Mouse (Mus musculus): Measurements from ENCODE around the gene Gpc6. TPM values are rescaled to one million over a fixed set of nuclear protein-coding genes. Genes with fewer than 3 reads are reported as not detected.

The Gpc6 gene
- polyA plus RNA-seq, 1 experiment from 2014 or later = 37.7 TPM

GRCm38 (mm10) chr14:117379979-117380378 is 454.9 kb downstream of the Gpc6 start:
- Histone ChIP-seq H3K9me3 (replicated peaks) (no peaks in the 10 kb centered on the region), H3K27me3 (ENCODE audit: low read depth, poor library complexity, severe bottlenecking) (no peaks in the 10 kb centered on the region), H3K36me3 (no peaks in the 10 kb centered on the region), H3K27ac (replicated peaks) (no peak overlapping the region), H3K4me3 (no peak overlapping the region), H3K4me1 (peaks cover 29% of the 10 kb centered on the region)
- no peak for DNase-seq (ENCODE audit: low spot score)
- 73% methylated on average over 6 of the region's 6 CpGs for WGBS

GRCm38 (mm10) chr14:117383188-117383587 is 458.1 kb downstream of the Gpc6 start:
- Histone ChIP-seq H3K4me1 (peaks cover 23% of the 10 kb centered on the region), H3K4me3 (no peak overlapping the region), H3K27me3 (ENCODE audit: low read depth, poor library complexity, severe bottlenecking) (no peaks in the 10 kb centered on the region), H3K36me3 (no peaks in the 10 kb centered on the region), H3K27ac (replicated peaks) (no peak overlapping the region), H3K9me3 (replicated peaks) (no peaks in the 10 kb centered on the region)
- 58% methylated on average over 7 of the region's 7 CpGs for WGBS
- DNase-seq (ENCODE audit: low spot score) = peak; percentile 29

- no peaks in the 10 kb centered on the region for H3K9me3 ChIP-seq (replicated peaks)
- H3K4me1 ChIP-seq = peaks cover 23% of the 10 kb centered on the region
- no peak overlapping the region for H3K27ac ChIP-seq (replicated peaks)
- 45% methylated on average over 8 of the region's 8 CpGs for WGBS
- no peak overlapping the region for H3K4me3 ChIP-seq
- H3K27me3 ChIP-seq (ENCODE audit: low read depth, poor library complexity, severe bottlenecking) = no peaks in the 10 kb centered on the region
- DNase-seq (ENCODE audit: low spot score) = peak; percentile 23
- H3K36me3 ChIP-seq = no peaks in the 10 kb centered on the region
Measured at GRCm38 (mm10) chr14:117384096-117384770, 459.1 kb downstream of the Gpc6 start.

- no peak overlapping the region for H3K4me3 ChIP-seq
- H3K9me3 ChIP-seq (replicated peaks) = no peaks in the 10 kb centered on the region
- no peaks in the 10 kb centered on the region for H3K36me3 ChIP-seq
- H3K27me3 ChIP-seq (ENCODE audit: low read depth, poor library complexity, severe bottlenecking) = no peaks in the 10 kb centered on the region
- DNase-seq (ENCODE audit: low spot score) = no peak
- peaks cover 23% of the 10 kb centered on the region for H3K4me1 ChIP-seq
- no peak overlapping the region for H3K27ac ChIP-seq (replicated peaks)
Measured at GRCm38 (mm10) chr14:117385731-117386270, 460.7 kb downstream of the Gpc6 start.

- H3K27ac ChIP-seq (replicated peaks) = no peak overlapping the region
- no peaks in the 10 kb centered on the region for H3K36me3 ChIP-seq
- H3K9me3 ChIP-seq (replicated peaks) = no peaks in the 10 kb centered on the region
- WGBS = 86% methylated on average over 3 of the region's 3 CpGs
- H3K4me3 ChIP-seq = no peak overlapping the region
- H3K27me3 ChIP-seq (ENCODE audit: low read depth, poor library complexity, severe bottlenecking) = no peaks in the 10 kb centered on the region
- no peaks in the 10 kb centered on the region for H3K4me1 ChIP-seq
- DNase-seq (ENCODE audit: low spot score) = no peak
Measured at GRCm38 (mm10) chr14:117390794-117391320, 465.7 kb downstream of the Gpc6 start.

GRCm38 (mm10) chr14:117391412-117391811 is 466.3 kb downstream of the Gpc6 start:
- Histone ChIP-seq H3K27ac (replicated peaks) (no peak overlapping the region), H3K36me3 (no peaks in the 10 kb centered on the region), H3K4me1 (no peaks in the 10 kb centered on the region), H3K4me3 (no peak overlapping the region), H3K27me3 (ENCODE audit: low read depth, poor library complexity, severe bottlenecking) (no peaks in the 10 kb centered on the region), H3K9me3 (replicated peaks) (no peaks in the 10 kb centered on the region)
- WGBS = 86% methylated on average over 4 of the region's 4 CpGs
- DNase-seq (ENCODE audit: low spot score) = no peak

GRCm38 (mm10) chr14:117397165-117397564 is 472.1 kb downstream of the Gpc6 start:
- no peaks in the 10 kb centered on the region for H3K4me1 ChIP-seq
- H3K9me3 ChIP-seq (replicated peaks) = no peaks in the 10 kb centered on the region
- no peaks in the 10 kb centered on the region for H3K27me3 ChIP-seq (ENCODE audit: low read depth, poor library complexity, severe bottlenecking)
- WGBS = 90% methylated on average over 3 of the region's 3 CpGs
- no peaks in the 10 kb centered on the region for H3K36me3 ChIP-seq
- H3K27ac ChIP-seq (replicated peaks) = no peak overlapping the region
- no peak for DNase-seq (ENCODE audit: low spot score)
- no peak overlapping the region for H3K4me3 ChIP-seq

- no peaks in the 10 kb centered on the region for H3K9me3 ChIP-seq (replicated peaks)
- WGBS = 82% methylated on average over 9 of the region's 9 CpGs
- no peak overlapping the region for H3K4me3 ChIP-seq
- no peaks in the 10 kb centered on the region for H3K27me3 ChIP-seq (ENCODE audit: low read depth, poor library complexity, severe bottlenecking)
- H3K27ac ChIP-seq (replicated peaks) = no peak overlapping the region
- H3K4me1 ChIP-seq = no peaks in the 10 kb centered on the region
- DNase-seq (ENCODE audit: low spot score) = no peak
- no peaks in the 10 kb centered on the region for H3K36me3 ChIP-seq
Measured at GRCm38 (mm10) chr14:117407824-117408524, 482.9 kb downstream of the Gpc6 start.

GRCm38 (mm10) chr14:117408525-117408835 is 483.4 kb downstream of the Gpc6 start:
- H3K9me3 ChIP-seq (replicated peaks) = no peaks in the 10 kb centered on the region
- H3K4me3 ChIP-seq = no peak overlapping the region
- H3K27me3 ChIP-seq (ENCODE audit: low read depth, poor library complexity, severe bottlenecking) = no peaks in the 10 kb centered on the region
- WGBS = 91% methylated on average over 3 of the region's 3 CpGs
- no peak for DNase-seq (ENCODE audit: low spot score)
- no peaks in the 10 kb centered on the region for H3K36me3 ChIP-seq
- no peaks in the 10 kb centered on the region for H3K4me1 ChIP-seq
- no peak overlapping the region for H3K27ac ChIP-seq (replicated peaks)

GRCm38 (mm10) chr14:117409778-117410177 is 484.7 kb downstream of the Gpc6 start:
- Histone ChIP-seq H3K27ac (replicated peaks) (no peak overlapping the region), H3K4me1 (no peaks in the 10 kb centered on the region), H3K27me3 (ENCODE audit: low read depth, poor library complexity, severe bottlenecking) (no peaks in the 10 kb centered on the region), H3K36me3 (no peaks in the 10 kb centered on the region), H3K4me3 (no peak overlapping the region), H3K9me3 (replicated peaks) (no peaks in the 10 kb centered on the region)
- no peak for DNase-seq (ENCODE audit: low spot score)
- WGBS = 92% methylated on average over 2 of the region's 2 CpGs

GRCm38 (mm10) chr14:117410511-117410910 is 485.4 kb downstream of the Gpc6 start:
- Histone ChIP-seq H3K4me1 (no peaks in the 10 kb centered on the region), H3K27ac (replicated peaks) (no peak overlapping the region), H3K4me3 (no peak overlapping the region), H3K9me3 (replicated peaks) (no peaks in the 10 kb centered on the region), H3K27me3 (ENCODE audit: low read depth, poor library complexity, severe bottlenecking) (no peaks in the 10 kb centered on the region), H3K36me3 (no peaks in the 10 kb centered on the region)
- WGBS = 88% methylated on average over 2 of the region's 2 CpGs
- no peak for DNase-seq (ENCODE audit: low spot score)

- H3K9me3 ChIP-seq (replicated peaks) = no peaks in the 10 kb centered on the region
- no peak overlapping the region for H3K27ac ChIP-seq (replicated peaks)
- no peaks in the 10 kb centered on the region for H3K36me3 ChIP-seq
Measured at GRCm38 (mm10) chr14:117415045-117415444, 489.9 kb downstream of the Gpc6 start.

GRCm38 (mm10) chr14:117419561-117420218 is 494.6 kb downstream of the Gpc6 start:
- peaks cover 6% of the 10 kb centered on the region for H3K4me1 ChIP-seq
- H3K36me3 ChIP-seq = no peaks in the 10 kb centered on the region
- no peak overlapping the region for H3K27ac ChIP-seq (replicated peaks)
- no peaks in the 10 kb centered on the region for H3K27me3 ChIP-seq (ENCODE audit: low read depth, poor library complexity, severe bottlenecking)
- 75% methylated on average over 6 of the region's 6 CpGs for WGBS
- no peak overlapping the region for H3K4me3 ChIP-seq
- H3K9me3 ChIP-seq (replicated peaks) = no peaks in the 10 kb centered on the region
- DNase-seq (ENCODE audit: low spot score) = no peak

More at GRCm38 (mm10) chr14:117415045-117415444, 489.9 kb downstream of the Gpc6 start:
- Histone ChIP-seq H3K4me1 (peaks cover 5% of the 10 kb centered on the region), H3K4me3 (no peak overlapping the region), H3K27me3 (ENCODE audit: low read depth, poor library complexity, severe bottlenecking) (no peaks in the 10 kb centered on the region)
- DNase-seq (ENCODE audit: low spot score) = no peak

Measured in midbrain, embryonic 10.5 days (tissue).